Mouse (Mus musculus) heart, embryonic 16.5 days (tissue): ENCODE data around the gene Eya3. TPM values are rescaled to one million over a fixed set of nuclear protein-coding genes. Genes with fewer than 3 reads are reported as not detected.
A peak's percentile ranks its signal among the peaks of the same experiment; 100 is the strongest.
"Not testable (repeated sequence)": the region's sequence is repeated elsewhere in the genome, so short reads cannot be mapped to it uniquely, and the experiment has no call there.

Experiments
- ATAC-seq: fragments of 200-750 bp; cut with Nextera tagmentation; replicated peaks from 2 replicates; pipeline ENCODE4 v1.8.0; 2017; ENCODE audit warnings: moderate number of reproducible peaks; ENCODE audit not compliant: insufficient read depth, low FRiP score; ENCODE audit errors: extremely low read depth
- H3K27ac ChIP-seq: fragments of 300-500 bp; sonication (generic); 2 replicates; pipeline ENCODE4 v1.5.1; 2014; ENCODE audit warnings: mild to moderate bottlenecking, low read length, control low read depth, moderate library complexity
- H3K27me3 ChIP-seq: fragments of 300-500 bp; sonication (generic); 2 replicates; pipeline ENCODE4 v1.6.1; 2014; ENCODE audit warnings: low read length, mixed read lengths; ENCODE audit not compliant: control insufficient read depth, insufficient read depth
- H3K36me3 ChIP-seq: fragments of 300-500 bp; sonication (generic); 2 replicates; pipeline ENCODE4 v1.6.1; 2014; ENCODE audit not compliant: control insufficient read depth, insufficient read depth
- H3K4me1 ChIP-seq: fragments of 300-500 bp; sonication (generic); 2 replicates; pipeline ENCODE4 v1.6.1; 2014; ENCODE audit warnings: low read length, mixed read lengths; ENCODE audit not compliant: control insufficient read depth, insufficient read depth
- H3K4me2 ChIP-seq: fragments of 300-500 bp; sonication (generic); 2 replicates; pipeline ENCODE4 v1.6.1; 2014; ENCODE audit warnings: low read depth, mild to moderate bottlenecking, control low read depth, low read length
- H3K4me3 ChIP-seq: fragments of 300-500 bp; sonication (generic); 2 replicates; pipeline ENCODE4 v1.5.1; 2014; ENCODE audit warnings: mild to moderate bottlenecking, control low read depth, low read length
- H3K9ac ChIP-seq: fragments of 300-500 bp; sonication (generic); 2 replicates; pipeline ENCODE4 v1.6.1; 2014; ENCODE audit warnings: low read length, control low read depth
- H3K9me3 ChIP-seq: fragments of 300-500 bp; sonication (generic); replicated peaks from 2 replicates; pipeline ENCODE4 v1.6.1; 2016; ENCODE audit warnings: low read length; ENCODE audit not compliant: control insufficient read depth
- WGBS: fragments of 180-500 bp; shearing (Covaris S2); extraction: QIAGEN DNeasy Blood & Tissue Kit; methylation state at CpG from one replicate; pipeline ENCODE4 v1.1.7; 2014; 5-methylcytosine and 5-hydroxymethylcytosine counted together
- polyA plus RNA-seq: library from polyadenylated mRNA; unstranded; fragments of >200 nt; fragmentation: Nextera tagmentation; extraction: Ambion mirVana; gene quantifications from 2 replicates; pipeline ENCODE4 v1.2.1, GENCODE M21; 2015

Gene Eya3
- polyA plus RNA-seq, 1 experiment from 2014 or later: 21.1 TPM

DNA sequence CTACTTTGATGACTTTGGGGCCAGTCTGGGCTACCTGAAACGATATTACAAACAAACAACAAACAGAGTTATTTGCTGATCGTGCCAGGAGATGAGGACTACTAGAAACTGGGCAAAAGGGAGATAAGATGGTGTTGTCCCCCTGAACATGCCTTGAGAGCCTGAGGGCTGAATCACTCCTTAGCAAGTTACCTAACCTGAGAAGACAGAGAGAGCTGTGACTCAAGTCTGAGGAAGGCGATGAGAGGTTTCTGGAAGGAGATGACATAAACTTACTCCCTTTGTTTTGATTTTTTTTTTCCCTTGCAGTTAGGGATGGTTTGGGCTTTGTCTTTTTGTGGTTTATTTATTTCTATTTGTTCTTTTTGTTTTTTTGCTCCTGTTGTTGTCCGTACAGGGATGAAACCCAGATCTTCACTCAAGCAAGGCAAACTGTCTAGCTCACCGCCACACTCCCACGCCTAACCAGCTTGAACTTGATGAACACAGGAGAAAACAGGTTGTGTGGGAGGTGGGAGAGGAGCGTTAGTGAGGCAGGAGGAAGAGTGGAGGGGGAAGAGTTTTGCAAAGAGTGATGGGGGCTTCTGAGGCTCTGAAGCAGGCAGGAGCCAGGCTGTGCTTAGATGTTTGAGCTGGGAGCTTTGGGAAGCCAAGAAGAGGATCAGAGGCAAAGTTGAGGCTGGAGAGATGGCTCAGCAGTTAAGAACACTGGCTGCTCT lies 119.0 kb downstream of the Eya3 start:
- no peak overlapping the region for H3K4me3 ChIP-seq
- no peaks in the 10 kb centered on the region for H3K36me3 ChIP-seq
- H3K9ac ChIP-seq: no peak overlapping the region
- ATAC-seq: no peak
- peak overlapping the region; percentile 98; the same call in 1 of the 2 replicates for H3K4me2 ChIP-seq
- 70% methylated on average over 7 of the region's 7 CpGs for WGBS
- peaks cover 7% of the 10 kb centered on the region for H3K4me1 ChIP-seq
- H3K27ac ChIP-seq: no peak overlapping the region
- H3K27me3 ChIP-seq: no peaks in the 10 kb centered on the region; the same call in 1 of the 2 replicates
- no peaks in the 10 kb centered on the region for H3K9me3 ChIP-seq

- H3K4me1 ChIP-seq: peaks cover 7% of the 10 kb centered on the region
- no peak overlapping the region for H3K9ac ChIP-seq
- H3K27ac ChIP-seq: no peak overlapping the region
- ATAC-seq: no peak
- no peaks in the 10 kb centered on the region for H3K36me3 ChIP-seq
- WGBS: 38% methylated on average over 3 of the region's 3 CpGs
- no peak overlapping the region for H3K4me3 ChIP-seq
- H3K9me3 ChIP-seq: no peaks in the 10 kb centered on the region
- H3K27me3 ChIP-seq: no peaks in the 10 kb centered on the region; the same call in 1 of the 2 replicates
- H3K4me2 ChIP-seq: no peak overlapping the region
Measured at GRCm38 (mm10) chr4:132760296-132760695, 121.5 kb downstream of the Eya3 start.

DNA sequence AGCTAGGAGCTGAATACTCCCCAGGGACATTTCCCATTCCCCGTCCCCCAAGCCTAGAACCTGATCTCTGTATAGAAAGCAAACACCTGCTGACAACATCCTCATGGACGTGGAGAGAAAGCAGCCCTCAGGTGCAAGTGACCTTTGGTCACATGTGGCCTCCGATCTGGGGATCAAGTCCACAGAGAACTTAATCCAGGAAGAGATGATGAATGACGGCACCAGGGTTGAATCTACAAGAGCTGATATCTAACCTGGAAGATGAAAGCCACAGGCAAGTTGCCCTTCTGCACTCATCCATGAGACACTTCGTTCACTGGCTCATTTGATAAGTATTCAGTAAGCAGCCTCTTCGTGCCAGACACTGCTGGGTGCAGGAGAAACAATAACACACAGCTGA lies 123.8 kb downstream of the Eya3 start:
- WGBS: 69% methylated on average over 6 of the region's 6 CpGs
- no peak for ATAC-seq

DNA sequence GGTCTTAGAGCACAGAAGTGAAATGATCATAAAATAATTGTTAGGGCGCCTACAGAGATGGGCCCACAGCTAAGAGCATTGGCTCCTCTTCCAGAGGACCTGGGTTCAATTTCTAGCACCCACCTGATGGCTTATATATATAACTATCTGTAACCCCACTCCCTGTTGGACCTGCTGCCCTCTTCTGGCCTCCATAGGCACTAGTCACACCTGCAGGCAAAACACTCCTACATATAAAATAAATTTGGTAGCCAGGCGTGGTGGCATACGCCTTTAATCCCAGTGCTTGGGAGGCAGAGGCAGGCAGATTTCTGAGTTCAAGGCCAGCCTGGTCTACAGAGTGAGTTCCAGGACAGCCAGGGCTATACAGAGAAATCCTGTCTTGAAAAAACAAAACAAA lies 124.3 kb downstream of the Eya3 start:
- not testable (repeated sequence) for H3K4me2 ChIP-seq, H3K4me1 ChIP-seq, H3K36me3 ChIP-seq, H3K9me3 ChIP-seq, H3K27me3 ChIP-seq, H3K9ac ChIP-seq, H3K4me3 ChIP-seq, ATAC-seq, H3K27ac ChIP-seq
- 83% methylated on average over 3 of the region's 3 CpGs for WGBS

More for the DNA sequence above, 123.8 kb downstream of the Eya3 start:
- H3K4me2 ChIP-seq: no peak overlapping the region
- no peaks in the 10 kb centered on the region for H3K4me1 ChIP-seq
- H3K27ac ChIP-seq: no peak overlapping the region
- no peak overlapping the region for H3K4me3 ChIP-seq
- H3K36me3 ChIP-seq: no peaks in the 10 kb centered on the region
- no peaks in the 10 kb centered on the region; the same call in 1 of the 2 replicates for H3K27me3 ChIP-seq
- no peak overlapping the region for H3K9ac ChIP-seq
- H3K9me3 ChIP-seq: no peaks in the 10 kb centered on the region

GRCm38 (mm10) chr4:132767914-132768876 lies 129.4 kb downstream of the Eya3 start, which contains the start of gene Rpa2:
TSS of gene Rpa2 (plus strand) at chr4:132768332.
- peak within 1 kb of the TSS; percentile 90 for H3K4me2 ChIP-seq
- under 1% methylated on average over 71 of the region's 71 CpGs for WGBS
- no peaks in the 10 kb centered on the region for H3K9me3 ChIP-seq
- H3K27ac ChIP-seq: peak within 1 kb of the TSS; percentile 79
- H3K27me3 ChIP-seq: no peaks in the 10 kb centered on the region
- H3K9ac ChIP-seq: peak within 1 kb of the TSS; percentile 89
- H3K36me3 ChIP-seq: peaks cover 21% of the 10 kb centered on the region
- peaks cover 7% of the 10 kb centered on the region for H3K4me1 ChIP-seq
- peak; percentile 95 for ATAC-seq
- peak within 1 kb of the TSS; percentile 93 for H3K4me3 ChIP-seq

DNA sequence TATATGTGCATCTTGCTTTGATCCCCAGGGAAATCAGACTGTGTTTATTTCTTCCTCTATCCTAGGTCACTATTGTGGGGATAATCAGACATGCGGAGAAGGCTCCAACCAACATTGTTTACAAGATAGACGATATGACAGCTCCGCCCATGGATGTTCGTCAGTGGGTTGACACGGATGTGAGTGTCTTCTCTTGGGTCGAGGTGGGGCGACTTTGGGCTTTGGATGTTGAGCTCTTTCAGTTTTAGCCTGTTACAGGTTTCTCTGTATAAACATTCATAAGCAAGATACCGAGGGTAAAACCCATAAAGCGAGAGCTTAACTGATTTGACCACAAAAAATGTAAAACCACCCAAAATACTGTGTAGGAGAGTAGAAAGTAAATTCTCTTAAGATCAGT lies 133.0 kb downstream of the Eya3 start:
- ATAC-seq: no peak
- WGBS: 89% methylated on average over 9 of the region's 9 CpGs
- Histone ChIP-seq H3K36me3 (peaks cover 49% of the 10 kb centered on the region), H3K4me3 (no peak overlapping the region), H3K9ac (no peak overlapping the region), H3K27me3 (no peaks in the 10 kb centered on the region), H3K4me1 (peaks cover 7% of the 10 kb centered on the region), H3K9me3 (no peaks in the 10 kb centered on the region), H3K4me2 (no peak overlapping the region), H3K27ac (no peak overlapping the region)

Other genes starting within 250 kb of the Eya3 start
- 15.8 and 16.5 TPM in 2 replicates for gene Phactr4, start 216.5 kb upstream of the Eya3 start, polyA plus RNA-seq
- gene Med18, start 175.1 kb upstream of the Eya3 start, polyA plus RNA-seq: 14.5 and 15.9 TPM in 2 replicates
- 5.9 and 7.2 TPM in 2 replicates for gene Sesn2, start 128.5 kb upstream of the Eya3 start, polyA plus RNA-seq
- gene Atpif1, start 105.3 kb upstream of the Eya3 start, polyA plus RNA-seq: 1,312 and 1,561 TPM in 2 replicates
- gene Dnajc8, start 103.4 kb upstream of the Eya3 start, polyA plus RNA-seq: 98.5 and 117 TPM in 2 replicates
- gene Ptafr, start 74.9 kb upstream of the Eya3 start, polyA plus RNA-seq: 0.60 and 0.68 TPM in 2 replicates
- gene Xkr8, start 93.6 kb downstream of the Eya3 start, polyA plus RNA-seq: 2.8 and 2.9 TPM in 2 replicates
- 3.9 and 5.1 TPM in 2 replicates for gene Smpdl3b, start 118.3 kb downstream of the Eya3 start, polyA plus RNA-seq
- 68.6 and 72.8 TPM in 2 replicates for gene Rpa2, start 129.3 kb downstream of the Eya3 start, polyA plus RNA-seq
- gene Themis2, start 157.4 kb downstream of the Eya3 start, polyA plus RNA-seq: 1.2 and 1.9 TPM in 2 replicates
- 37.1 and 42.9 TPM in 2 replicates for gene Ppp1r8, start 204.2 kb downstream of the Eya3 start, polyA plus RNA-seq
- gene Stx12, start 245.5 kb downstream of the Eya3 start, polyA plus RNA-seq: 53.5 and 56.9 TPM in 2 replicates